Mouse (Mus musculus) thymus, adult 2 months (tissue): ENCODE data around the gene Lyst. TPM values are rescaled to one million over a fixed set of nuclear protein-coding genes. Genes with fewer than 3 reads are reported as not detected.
A peak's percentile ranks its signal among the peaks of the same experiment; 100 is the strongest.

Source experiments
- DNase-seq: peaks from one replicate; pipeline ENCODE4 v3.0.0; 2021
- H3K27ac ChIP-seq: fragments of 200-500 bp; 2 replicates; pipeline ENCODE4 v1.5.1; 2012; ENCODE audit warnings: low read length, control low read depth; ENCODE audit not compliant: control insufficient read depth, insufficient read depth
- H3K27me3 ChIP-seq: fragments of 200-500 bp; 2 replicates; pipeline ENCODE4 v1.6.1; 2012; ENCODE audit warnings: mild to moderate bottlenecking, low read length, moderate library complexity, mixed read lengths; ENCODE audit not compliant: control insufficient read depth, insufficient read depth
- H3K36me3 ChIP-seq: fragments of 200-500 bp; 2 replicates; pipeline ENCODE4 v1.6.1; 2012; ENCODE audit warnings: mild to moderate bottlenecking, low read length, moderate library complexity; ENCODE audit not compliant: control insufficient read depth, insufficient read depth
- H3K4me1 ChIP-seq: fragments of 200-500 bp; replicated peaks from 2 replicates; pipeline ENCODE4 v1.6.1; 2012; ENCODE audit warnings: low read length; ENCODE audit not compliant: control insufficient read depth, insufficient read depth
- H3K4me3 ChIP-seq: fragments of 200-500 bp; 2 replicates; pipeline ENCODE4 v1.5.1; 2012; ENCODE audit warnings: mild to moderate bottlenecking, low read length, control low read depth, moderate library complexity; ENCODE audit not compliant: control insufficient read depth, insufficient read depth
- CTCF ChIP-seq: fragments of 200-500 bp; IDR thresholded peaks from 2 replicates; pipeline ENCODE4 v1.5.1; 2012; ENCODE audit warnings: mild to moderate bottlenecking, control low read depth, low read length, moderate library complexity, borderline replicate concordance; ENCODE audit not compliant: control insufficient read depth, poor library complexity, insufficient read depth; ENCODE audit errors: extremely low read depth
- POLR2A ChIP-seq: fragments of 200-500 bp; IDR thresholded peaks from 2 replicates; pipeline ENCODE4 v1.6.1; 2012; ENCODE audit warnings: mild to moderate bottlenecking, low read length, control low read depth, moderate library complexity; ENCODE audit not compliant: control insufficient read depth, poor library complexity, insufficient read depth; ENCODE audit errors: extremely low read depth
- WGBS: fragments of 180-500 bp; shearing (Covaris S2); methylation state at CpG from one replicate; pipeline ENCODE4 v1.1.7; 2018; 5-methylcytosine and 5-hydroxymethylcytosine counted together
- polyA plus RNA-seq: library from polyadenylated mRNA; depleted of rRNA; stranded (reverse); fragments of >200 nt; gene quantifications from 2 replicates; pipeline ENCODE4 v1.2.3, GENCODE M21; 2012

Gene Lyst
- polyA plus RNA-seq, 1 experiment: 31.1 TPM

GRCm38 (mm10) chr13:13783894-13784419, 193.8 kb downstream of the Lyst start, which contains the start of gene Gng4:
Gene Gng4 (plus strand): TSS chr13:13784059.
- WGBS: 1% methylated on average over 40 of the region's 43 CpGs
- Histone ChIP-seq H3K27me3 (no peaks in the 10 kb centered on the region; the same call in 1 of the 2 replicates), H3K36me3 (no peaks in the 10 kb centered on the region), H3K4me3 (peak within 1 kb of the TSS; percentile 27), H3K4me1 (peaks cover 15% of the 10 kb centered on the region), H3K27ac (no peak within 1 kb of the TSS)
- TF ChIP-seq POLR2A: no peak
- no peak for TF ChIP-seq CTCF
- peak; percentile 60 for DNase-seq

GRCm38 (mm10) chr13:13784420-13784936, 194.3 kb downstream of the Lyst start:
- peaks cover 15% of the 10 kb centered on the region for H3K4me1 ChIP-seq
- 2% methylated on average over 59 of the region's 59 CpGs for WGBS
- peak overlapping the region; percentile 27 for H3K4me3 ChIP-seq
- no peak overlapping the region for H3K27ac ChIP-seq
- H3K36me3 ChIP-seq: no peaks in the 10 kb centered on the region
- no peak for DNase-seq
- H3K27me3 ChIP-seq: no peaks in the 10 kb centered on the region; the same call in 1 of the 2 replicates
- no peak for TF ChIP-seq CTCF
- no peak for TF ChIP-seq POLR2A

GRCm38 (mm10) chr13:13784981-13785783, 195.0 kb downstream of the Lyst start:
- H3K27ac ChIP-seq: no peak overlapping the region
- no peaks in the 10 kb centered on the region for H3K36me3 ChIP-seq
- no peaks in the 10 kb centered on the region; the same call in 1 of the 2 replicates for H3K27me3 ChIP-seq
- DNase-seq: no peak
- no peak overlapping the region for H3K4me3 ChIP-seq
- TF ChIP-seq POLR2A: no peak
- no peak for TF ChIP-seq CTCF
- WGBS: 5% methylated on average over 30 of the region's 30 CpGs
- H3K4me1 ChIP-seq: peaks cover 15% of the 10 kb centered on the region

GRCm38 (mm10) chr13:13786971-13787370, 196.8 kb downstream of the Lyst start:
- no peak overlapping the region for H3K4me3 ChIP-seq
- no peak overlapping the region for H3K27ac ChIP-seq
- TF ChIP-seq POLR2A: no peak
- TF ChIP-seq CTCF: no peak
- H3K4me1 ChIP-seq: peaks cover 15% of the 10 kb centered on the region
- H3K36me3 ChIP-seq: no peaks in the 10 kb centered on the region
- no peaks in the 10 kb centered on the region; the same call in 1 of the 2 replicates for H3K27me3 ChIP-seq
- WGBS: 92% methylated on average over 6 of the region's 6 CpGs
- DNase-seq: no peak

GRCm38 (mm10) chr13:13788070-13788469, 197.9 kb downstream of the Lyst start:
- H3K27ac ChIP-seq: no peak overlapping the region
- H3K27me3 ChIP-seq: no peaks in the 10 kb centered on the region; the same call in 1 of the 2 replicates
- no peak for DNase-seq
- no peak overlapping the region for H3K4me3 ChIP-seq
- H3K4me1 ChIP-seq: peaks cover 15% of the 10 kb centered on the region
- H3K36me3 ChIP-seq: no peaks in the 10 kb centered on the region
- WGBS: 65% methylated on average over 4 of the region's 4 CpGs
- no peak for TF ChIP-seq CTCF
- TF ChIP-seq POLR2A: no peak

GRCm38 (mm10) chr13:13791981-13792380, 201.8 kb downstream of the Lyst start:
- TF ChIP-seq CTCF: no peak
- no peak for TF ChIP-seq POLR2A
- 90% methylated on average over 3 of the region's 3 CpGs for WGBS
- H3K36me3 ChIP-seq: no peaks in the 10 kb centered on the region
- DNase-seq: no peak
- no peak overlapping the region for H3K4me3 ChIP-seq
- H3K4me1 ChIP-seq: no peaks in the 10 kb centered on the region
- H3K27ac ChIP-seq: no peak overlapping the region
- no peaks in the 10 kb centered on the region for H3K27me3 ChIP-seq
